Mouse (Mus musculus) cerebellum, adult 11-12 months (tissue): ENCODE results near the gene Zbtb40.

Source experiments
- DNase-seq: peaks from one replicate; pipeline ENCODE4 v3.0.0; 2022

Zbtb40 gene

DNA sequence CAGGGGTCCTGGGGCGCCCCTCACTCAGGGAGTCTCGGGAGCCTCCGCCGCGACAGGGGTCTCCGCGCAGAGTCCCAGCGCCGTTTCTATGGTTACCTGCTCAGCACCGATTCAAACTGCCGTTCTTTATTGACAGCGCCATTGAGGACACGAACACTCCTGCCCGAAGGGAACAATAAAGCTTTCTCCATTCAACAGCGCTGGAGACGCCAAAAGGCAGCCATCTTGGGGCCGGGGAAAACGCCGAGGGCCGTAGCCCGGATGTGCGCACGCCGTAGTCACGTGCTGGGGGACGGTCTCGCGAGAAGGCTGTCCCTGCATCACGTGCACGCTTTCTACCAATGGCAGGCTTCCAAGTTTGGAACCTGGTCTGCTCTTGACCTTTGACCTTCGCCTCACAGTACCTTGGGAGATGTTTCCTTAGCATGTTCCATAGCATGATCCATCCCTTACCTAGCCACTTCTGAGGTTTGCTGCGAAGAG, at the start of gene Zbtb40:
TSS of gene Zbtb40 (minus strand) at position 252 of the 483 bp plus-strand sequence.
- peak; percentile 97 for DNase-seq

DNA sequence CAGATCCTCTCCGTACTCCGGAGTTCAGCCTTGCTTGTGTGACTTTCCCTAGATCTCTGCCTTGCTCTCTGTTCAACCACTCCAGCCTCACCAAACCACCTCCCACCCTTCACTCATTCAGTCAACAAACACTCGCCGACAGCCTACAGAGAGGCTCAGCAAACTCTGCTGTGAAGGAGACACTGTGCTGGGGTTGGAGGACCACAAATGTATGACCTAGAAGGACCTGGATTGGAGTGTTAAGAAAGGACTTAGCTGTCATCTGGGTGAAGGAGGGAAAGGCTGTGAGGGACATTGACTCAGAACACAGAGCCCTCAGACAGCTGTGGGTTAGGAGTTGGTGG, 49.4 kb upstream of the Zbtb40 start:
- no peak for DNase-seq

DNA sequence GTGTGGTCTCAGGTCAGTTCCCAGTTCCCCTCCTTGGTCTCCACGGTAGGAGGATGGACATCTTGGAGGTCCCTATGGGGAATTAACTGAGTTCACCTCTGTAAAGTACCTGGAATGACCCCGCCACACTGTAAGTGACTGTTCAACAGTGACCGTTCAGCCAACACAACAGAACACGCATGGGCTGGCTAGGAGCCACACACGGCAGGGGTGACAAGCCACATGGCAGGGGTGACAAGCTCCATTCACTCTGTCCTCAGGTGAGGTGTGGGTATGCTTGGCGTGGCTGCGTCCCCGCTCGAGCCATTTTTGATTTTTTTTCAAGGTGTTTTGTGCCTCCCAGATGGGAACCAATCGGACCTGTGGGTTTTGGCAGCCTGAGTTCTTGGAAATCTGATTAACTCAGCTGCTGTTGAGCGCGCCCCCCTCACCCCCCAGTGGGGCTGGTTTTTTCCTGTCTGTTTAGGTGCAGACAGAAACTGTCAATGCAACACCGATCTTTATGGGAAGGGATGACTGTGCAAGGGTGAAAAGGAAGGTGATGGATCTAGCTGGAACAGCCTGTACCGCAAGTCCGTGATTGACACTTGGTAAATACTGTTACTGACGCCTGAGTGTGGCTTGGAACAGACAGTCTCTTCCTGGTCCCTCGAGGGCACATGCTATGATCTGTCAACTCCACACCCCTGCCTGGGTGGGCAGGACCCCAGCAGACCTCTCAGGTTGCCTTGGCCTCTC, 48.8 kb upstream of the Zbtb40 start:
- no peak for DNase-seq

DNA sequence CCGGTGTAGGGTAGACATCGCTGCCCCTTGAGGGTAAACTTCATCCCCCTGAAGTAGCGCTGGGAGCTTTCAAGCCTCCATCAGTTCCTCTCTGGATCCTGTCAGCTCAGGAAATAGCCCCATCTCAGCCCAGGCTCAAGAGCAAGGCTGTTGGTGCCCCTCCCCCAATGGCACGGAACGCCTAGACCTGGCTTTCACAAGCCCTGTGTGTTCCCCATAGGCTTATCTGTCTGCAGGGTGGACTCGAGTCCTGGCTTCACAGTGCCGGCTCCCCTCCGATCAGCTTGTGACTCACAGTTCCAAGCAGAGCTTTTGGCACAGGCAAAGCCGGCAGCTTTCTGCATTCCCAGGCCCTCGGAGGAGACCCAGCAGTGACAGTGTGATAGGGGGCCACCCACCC, 47.8 kb upstream of the Zbtb40 start:
- DNase-seq: no peak

DNA sequence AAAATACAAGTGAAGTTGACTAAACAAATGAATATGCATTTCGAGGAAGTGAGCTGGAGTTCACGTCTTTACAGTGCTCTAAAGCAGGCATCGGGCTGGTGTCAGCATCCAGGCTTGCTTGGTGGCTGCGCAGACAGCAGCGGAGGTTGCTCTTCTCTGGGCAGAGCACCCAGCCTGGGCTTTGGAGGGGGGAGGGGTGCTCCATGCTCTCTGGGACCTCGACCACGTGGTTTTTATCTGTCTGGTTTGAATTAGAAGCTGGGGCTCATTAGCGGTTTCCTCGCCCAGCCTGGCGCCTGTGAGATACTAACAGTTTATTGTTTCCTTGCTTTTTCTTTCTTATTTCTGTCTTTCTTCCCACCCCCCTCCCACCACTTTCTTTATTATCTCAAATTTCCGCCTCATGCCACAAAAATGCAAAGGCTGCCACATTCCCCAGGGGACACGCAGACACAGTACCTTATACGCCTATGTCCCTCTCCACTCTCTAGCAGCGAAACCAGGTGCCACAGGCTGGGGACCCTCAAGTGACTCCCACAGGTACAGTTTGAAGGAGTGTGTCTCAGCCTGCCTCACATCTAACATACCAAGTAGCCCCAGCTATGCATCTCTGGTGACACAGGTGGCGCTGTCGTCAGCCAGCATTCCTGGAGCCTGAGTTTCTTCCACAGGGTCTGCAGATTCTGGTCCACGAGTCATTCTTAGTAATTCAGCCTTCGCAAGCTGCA, 36.6 kb upstream of the Zbtb40 start:
- no peak for DNase-seq

DNA sequence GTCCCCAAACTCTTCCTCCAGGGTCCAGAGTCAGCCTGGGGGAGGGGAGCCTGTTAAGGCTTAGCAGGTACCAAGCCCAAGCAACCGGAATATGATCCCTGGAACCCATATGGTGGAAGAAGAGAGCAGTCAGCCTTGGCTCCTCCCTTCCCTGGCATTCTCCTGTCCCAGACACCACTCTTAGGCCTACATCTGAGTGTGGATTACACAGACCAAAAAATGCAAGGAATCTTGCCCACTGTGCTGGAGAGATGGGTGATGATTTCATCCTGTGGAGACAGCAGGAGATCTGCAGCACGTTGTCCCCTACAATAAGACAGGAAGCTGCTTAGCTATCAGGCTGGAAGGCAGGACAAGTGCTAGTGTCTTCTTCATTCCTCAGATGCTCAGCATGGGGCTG, 34.3 kb upstream of the Zbtb40 start:
- DNase-seq: no peak

DNA sequence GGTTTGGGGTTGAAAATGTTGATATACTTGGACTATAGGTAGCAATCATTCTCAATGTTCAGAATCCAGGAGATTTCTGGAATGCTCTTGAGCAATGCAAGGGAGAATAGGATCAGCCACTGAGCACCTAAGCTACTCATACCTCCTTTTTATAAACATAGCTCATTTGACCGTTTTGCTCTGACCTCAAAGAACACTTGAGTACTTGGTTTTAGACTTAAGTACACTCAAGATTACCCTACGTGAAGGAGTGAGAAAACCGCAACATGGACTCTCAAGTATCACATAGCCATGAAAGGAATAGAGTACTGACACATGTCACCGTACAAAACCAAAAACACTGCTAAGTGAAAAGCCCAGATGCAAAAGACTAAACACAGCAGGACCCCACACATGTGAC, 32.8 kb upstream of the Zbtb40 start:
- DNase-seq: no peak

DNA sequence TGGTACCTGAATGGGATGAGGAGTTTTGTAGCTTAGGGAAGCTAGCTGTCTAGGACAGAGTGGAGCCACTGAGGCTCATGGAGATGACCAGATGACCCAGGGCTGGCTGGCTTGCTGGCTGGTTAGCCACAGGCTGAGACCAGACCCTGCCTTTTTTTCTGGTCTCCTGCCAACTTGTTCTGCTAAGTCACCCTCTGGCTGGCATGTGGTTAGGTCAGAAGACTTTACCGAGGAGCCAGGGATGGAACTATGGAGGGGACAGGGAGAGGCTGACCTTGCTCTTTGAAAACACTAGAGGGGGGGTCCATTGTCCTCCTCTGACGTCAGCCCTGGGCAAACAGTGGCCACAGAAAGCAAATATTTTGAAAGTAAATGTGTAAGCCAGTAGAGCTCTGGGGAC, 28.6 kb upstream of the Zbtb40 start:
- DNase-seq: no peak

DNA sequence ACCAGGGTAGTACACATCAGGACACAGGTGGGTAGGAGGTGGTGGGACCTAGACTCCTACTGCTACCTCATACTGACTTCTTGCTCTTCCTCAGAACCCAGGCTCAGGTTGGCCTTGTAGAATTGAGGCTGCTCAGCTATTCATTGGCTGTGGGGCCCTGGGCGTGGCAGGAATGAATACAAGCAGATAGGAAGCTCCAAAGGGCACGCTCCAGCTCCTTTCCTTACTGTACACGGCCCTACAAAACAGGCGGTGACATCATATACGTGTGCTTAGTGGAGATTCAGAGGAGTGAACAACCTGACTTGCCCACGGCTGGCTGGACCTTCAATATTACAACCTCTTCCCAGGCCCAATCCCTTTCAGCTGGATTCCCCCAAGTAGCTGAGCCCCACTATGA, 22.6 kb upstream of the Zbtb40 start:
- DNase-seq: no peak

DNA sequence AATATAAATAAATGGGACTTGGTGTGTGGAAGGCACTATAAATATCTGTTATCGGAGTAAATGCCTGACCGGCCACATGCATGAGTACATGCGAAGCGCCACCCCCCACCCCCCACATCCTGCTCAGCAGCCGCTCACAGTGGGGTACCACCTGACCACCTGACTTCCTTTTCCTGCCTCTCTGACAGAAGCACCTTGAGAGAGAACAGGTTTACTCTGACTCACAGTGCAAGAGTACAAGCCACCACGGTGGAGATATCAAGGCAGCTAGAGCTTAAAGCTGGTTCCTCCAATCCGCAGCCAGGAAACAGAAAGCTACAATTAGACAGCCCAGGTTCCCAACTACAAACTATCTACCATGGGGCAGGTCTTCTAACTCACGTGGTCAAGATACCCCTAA, 19.9 kb upstream of the Zbtb40 start:
- DNase-seq: no peak

DNA sequence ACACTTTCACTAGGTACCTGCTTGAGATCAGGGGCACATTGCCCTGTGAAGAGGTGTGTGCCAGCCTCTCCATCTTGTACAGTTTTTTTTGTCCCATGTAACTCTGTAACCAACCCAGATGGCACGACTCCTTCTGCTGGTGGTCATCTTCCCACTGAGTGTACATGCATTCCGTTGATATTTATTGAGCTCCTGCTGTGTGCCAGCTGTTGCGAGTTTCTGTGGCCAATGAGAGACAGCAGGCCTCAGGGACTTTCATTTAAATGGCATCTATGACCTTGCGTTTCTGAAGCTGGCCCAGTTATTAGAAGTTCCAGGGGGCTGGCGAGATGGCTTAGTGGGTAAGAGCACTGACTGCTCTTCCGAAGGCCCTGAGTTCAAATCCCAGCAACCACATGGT, 17.2 kb upstream of the Zbtb40 start:
- no peak for DNase-seq

DNA sequence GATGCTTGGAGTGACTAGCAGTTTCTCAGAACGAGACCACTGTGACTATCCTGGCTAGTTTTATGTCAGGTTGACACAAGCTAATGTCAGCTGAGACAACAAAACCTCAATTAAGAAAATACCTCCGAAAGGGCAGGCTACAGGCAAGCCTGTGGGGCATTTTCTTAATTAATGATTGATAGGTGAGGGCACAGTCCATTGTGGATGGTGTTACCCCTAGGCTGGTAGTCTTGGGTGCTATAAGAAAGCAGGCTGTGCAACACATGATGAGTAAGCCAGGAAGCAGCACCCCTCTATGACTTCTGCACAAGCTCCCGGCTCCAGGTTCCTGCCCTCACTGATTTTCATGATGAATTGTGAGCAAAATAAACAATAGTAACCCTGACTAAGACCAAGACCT, 6.3 kb upstream of the Zbtb40 start:
- no peak for DNase-seq

DNA sequence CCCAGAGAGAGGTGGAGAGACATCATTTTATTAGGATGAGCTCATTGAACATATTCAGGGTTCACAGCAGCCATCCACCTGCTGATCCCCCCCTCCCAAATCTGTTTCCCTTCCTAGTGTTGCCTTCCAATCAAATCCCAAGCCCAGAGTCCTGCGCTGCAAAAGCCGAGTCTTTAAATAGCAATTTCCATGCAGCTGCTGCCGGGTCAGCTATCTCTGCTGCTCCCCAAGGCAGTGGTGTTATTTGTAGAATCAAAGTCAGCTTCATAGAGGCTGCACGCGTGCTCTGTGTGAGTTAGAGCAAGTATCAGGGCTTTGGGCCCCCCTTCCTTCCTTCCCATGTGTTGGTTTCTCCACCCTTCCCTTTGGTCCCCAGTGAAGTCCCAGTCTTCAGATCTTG, 5.2 kb upstream of the Zbtb40 start:
- no peak for DNase-seq

DNA sequence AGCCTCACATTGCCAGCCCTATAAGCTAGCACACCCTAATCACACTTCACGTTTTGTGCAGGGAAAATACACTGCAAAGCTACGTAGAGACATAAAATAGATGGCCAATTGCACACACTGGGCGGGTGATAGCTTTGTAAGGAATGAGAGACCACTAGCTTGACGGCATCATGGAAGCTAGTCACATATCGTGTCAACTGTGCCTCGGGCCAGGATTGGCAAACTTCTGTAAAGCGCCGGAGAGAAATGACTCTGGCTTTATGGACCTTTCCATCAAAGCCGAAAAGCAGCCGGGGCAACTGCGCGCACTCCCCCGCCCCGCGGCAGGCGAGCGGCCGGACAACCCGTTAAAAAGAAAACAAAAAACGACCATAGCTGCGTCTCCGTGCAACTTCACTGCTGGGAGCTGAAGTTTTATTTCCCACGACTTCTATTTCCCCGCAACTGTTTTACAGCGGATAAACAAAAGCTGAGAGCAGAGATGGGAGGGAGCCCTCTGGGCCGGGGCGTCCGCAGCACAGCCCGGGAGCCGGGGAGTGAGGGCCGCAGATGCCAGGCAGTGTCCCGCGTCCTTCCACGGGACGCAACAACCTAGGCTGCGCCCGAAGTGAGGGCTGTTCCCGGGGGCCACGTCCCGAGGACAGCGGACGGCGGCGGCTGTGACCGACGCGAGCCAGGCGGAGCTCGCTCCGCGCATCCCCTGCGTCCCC, 606 bp downstream of the Zbtb40 start:
- DNase-seq: no peak

DNA sequence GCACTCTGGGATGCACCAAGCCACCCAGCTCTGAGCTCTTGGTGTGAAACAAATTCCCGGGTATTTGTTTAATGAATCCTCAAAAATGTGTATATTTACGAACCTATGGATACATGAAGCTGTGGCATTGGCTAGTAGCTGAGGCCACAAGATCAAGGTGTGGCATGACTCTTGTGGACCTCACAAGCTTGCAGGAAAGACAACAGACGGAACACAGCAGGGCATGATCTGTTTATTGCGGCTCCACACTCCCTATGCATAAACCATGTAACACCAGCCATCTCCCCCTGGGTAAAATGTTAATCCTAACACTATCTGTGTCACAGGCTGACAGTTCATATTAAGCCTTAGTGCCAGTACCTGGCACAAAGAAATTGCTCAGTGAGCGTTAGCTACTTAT, 2.5 kb downstream of the Zbtb40 start:
- DNase-seq: no peak

DNA sequence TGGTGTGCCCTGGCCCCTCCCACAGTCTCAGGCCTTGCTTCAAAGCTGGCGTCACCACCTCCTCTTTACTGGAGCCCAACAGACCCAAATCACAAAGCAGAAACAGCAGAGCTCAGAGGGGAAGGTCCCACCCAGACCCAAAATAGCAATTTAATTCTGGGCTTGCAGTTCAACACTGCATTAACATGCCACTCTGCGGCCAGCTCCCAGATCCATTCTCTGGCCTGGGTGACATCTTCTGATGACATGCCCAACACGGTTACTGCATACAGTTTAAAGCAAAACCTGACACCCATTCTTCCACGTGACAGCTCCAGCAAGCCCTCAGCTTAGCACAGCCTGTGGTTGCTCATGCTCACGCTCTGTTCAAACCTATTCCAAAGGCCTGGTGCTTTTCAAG, 4.1 kb downstream of the Zbtb40 start:
- no peak for DNase-seq

DNA sequence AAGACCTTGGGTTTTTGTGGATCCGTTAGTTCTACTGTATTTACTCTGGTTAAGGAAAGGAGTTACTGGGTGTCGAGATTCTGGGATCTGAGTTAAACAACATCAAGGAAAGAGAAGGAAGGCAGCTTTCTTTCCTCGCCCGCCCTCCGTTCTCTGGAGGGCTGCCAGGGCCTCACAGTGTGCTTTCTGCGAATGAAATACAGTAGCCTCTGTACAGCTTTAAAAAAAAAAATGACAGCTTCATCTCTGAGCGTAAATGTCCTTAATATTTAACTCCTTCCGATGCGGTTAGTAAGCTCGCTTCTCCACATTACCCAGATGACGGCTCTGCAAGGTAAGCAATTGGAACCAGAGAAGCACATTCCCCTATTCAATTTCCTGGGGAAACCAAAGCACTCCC, 4.8 kb downstream of the Zbtb40 start:
- DNase-seq: no peak

DNA sequence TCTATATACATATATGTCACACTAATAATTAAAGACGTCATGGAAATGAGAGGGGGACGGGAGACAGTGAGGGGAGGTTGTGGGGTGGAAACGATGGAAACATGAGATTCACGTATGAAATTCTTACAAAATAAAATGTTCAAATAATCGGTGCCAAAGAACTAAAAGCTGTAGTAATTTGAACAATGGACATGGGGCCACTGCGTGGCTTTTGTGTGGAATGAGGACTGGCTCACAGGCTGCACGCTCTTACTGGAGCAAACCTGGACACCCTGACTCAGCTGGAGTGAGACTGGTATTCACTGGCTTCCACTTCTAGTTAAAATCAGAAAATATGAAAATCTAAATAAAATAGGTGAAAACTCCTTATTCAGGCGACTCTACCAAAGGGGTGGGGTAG, 6.6 kb downstream of the Zbtb40 start:
- no peak for DNase-seq

DNA sequence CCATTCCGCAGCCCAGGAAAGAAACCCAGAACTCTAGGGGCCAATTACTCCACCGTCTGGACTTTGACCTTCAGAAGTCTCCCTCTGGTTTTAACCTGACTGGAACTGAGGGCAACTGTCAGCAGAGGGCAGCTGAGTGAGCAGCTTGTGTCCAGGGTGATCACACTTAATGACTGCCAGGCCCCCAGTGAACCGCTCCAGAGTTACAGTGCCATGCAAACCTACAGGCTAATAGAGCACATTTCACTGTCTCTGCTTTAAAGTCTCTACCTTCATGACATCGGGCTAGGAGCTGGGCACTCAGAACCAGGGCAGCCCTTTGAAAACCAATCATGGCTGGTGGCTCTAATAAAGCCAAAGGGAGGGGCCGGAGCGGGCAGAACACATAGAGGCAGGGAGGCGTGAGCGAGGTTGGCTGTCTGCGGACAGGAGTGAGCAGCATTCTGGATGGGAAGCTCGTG, 7.4 kb downstream of the Zbtb40 start:
- DNase-seq: peak; percentile 65

DNA sequence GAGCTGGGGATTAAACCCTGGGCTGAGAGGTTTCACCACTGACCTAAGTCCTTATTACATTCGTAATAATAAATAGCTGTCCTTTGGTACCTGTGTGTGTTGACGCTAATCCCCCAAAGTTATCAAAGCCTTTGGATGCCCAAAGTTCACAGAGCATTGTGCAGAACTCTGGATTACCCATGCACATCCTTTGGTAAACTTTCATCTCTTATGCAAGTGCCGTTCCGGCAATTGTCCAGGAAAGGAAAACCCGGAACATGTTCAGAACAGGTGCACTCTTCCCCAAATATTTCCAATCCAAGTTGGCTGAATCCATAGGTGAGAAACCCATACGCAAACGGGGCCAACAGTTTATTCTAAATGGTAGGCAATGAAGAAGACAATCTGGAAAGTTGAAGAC, 9.2 kb downstream of the Zbtb40 start:
- DNase-seq: no peak

DNA sequence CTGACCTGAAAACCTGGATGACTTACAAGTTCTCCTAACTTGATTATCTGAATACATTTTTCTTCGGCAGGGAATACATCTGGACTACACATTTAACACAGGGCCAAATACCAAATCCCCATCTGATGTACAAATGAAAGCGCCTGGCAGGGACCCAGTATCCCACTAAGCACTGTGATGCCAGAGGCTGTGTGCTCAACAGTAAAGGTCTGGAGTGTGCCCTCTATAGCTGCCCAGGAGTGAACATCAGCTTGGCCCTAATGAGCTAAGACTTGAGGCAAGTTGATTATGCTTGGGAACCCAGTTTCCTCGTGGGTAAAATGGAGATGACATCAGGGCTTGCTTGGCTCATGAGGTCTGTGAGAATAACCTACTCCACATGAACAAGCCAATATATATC, 10.1 kb downstream of the Zbtb40 start:
- peak; percentile 59 for DNase-seq

DNA sequence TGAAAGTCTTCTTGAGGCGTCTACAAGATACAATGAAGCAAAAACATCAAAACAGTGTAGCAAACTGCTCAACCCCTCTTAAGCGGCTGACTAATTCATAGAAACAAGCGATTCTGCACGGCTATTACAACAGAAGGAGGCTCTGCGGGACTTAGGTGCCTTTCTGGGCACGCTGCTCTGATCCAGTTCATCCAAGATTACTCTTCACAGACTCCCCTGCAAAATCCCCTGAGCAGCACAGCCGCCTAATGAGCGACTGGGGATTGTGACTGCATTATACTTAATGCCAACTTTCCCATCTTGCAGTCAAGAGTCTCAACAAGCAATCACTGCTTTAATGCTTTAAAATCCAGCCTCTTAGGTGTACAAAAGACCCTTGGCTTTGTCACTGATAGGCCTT, 10.5 kb downstream of the Zbtb40 start:
- DNase-seq: peak; percentile 72

DNA sequence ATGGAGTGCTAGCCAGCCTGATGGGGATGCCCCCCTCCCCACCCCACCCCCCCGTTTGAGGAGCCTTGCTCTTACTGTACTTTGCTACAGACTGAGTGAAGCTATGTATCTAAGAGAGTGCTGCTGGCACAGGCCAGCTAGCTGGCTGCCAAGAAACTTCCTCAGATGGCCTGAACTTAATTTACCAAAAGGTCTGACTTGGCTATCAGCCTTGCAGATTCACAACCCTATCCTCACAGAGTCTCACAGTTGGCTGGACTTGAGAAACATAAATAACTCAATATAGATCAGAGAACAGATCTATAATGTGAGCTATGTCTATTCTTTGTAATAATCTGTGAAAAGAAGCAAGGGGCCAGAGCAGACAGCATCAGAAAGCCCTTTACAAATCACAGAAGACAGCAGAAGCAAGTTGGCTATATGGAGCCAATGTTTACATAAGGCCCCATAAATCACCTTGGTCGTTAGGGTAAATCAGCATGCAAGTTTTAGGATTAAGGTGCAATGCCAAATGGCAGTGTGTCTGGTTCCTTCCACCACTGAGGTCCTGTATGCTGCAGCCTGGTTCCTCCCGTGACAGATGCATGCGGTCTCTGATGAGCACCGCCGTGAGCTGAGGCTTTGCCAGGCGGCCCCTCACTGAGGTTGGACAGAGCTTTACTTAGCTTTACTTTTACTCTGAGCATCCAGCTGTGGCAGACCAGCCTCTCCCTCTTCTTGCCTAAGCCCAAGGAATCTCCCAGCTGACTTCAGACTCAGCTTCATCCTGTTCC, 15.3 kb downstream of the Zbtb40 start:
- DNase-seq: no peak
